Mouse (Mus musculus) erythroblast, adult 5-6 weeks (primary cell): ENCODE measurements at regions not wholly inside any gene's neighbourhood (a gene's known extent, or its start where the extent isn't known, plus 50 kb on each side); places are given as distances from the start of the nearest gene placed in this dataset.
"Not testable (repeated sequence)": the region's sequence is repeated elsewhere in the genome, so short reads cannot be mapped to it uniquely, and the experiment has no call there.

Experiments used
- ATAC-seq: replicated peaks from 2 replicates; pipeline ENCODE4 v1.8.0; 2016; ENCODE audit warnings: moderate number of reproducible peaks, mild to moderate bottlenecking, moderate TSS enrichment, inconsistent platforms; ENCODE audit not compliant: poor library complexity, low FRiP score, severe bottlenecking

DNA sequence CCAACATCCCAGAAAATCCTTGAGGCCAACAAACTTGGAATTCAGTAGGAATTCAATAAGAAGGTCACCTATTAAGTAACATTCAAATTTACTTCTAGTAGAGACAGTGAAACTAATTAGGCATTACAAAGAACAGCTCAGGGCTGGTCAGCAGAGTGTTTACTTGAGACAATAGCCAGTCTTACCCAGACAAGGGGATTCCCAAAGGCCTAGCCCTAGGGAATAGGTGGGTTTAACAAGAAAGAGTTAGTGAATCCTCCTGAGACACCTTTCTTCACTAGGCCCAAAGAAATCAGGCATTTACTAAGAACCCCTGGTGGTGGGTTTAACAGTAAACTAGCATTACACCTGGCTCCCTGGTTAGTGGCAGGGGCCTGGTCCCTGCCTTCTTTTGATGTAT is 597.7 kb upstream of the Cdh9 start:
- ATAC-seq: no peak

- ATAC-seq: no peak
Measured at GRCm38 (mm10) chr15:16158164-16158563, 570.4 kb upstream of the Cdh9 start.

DNA sequence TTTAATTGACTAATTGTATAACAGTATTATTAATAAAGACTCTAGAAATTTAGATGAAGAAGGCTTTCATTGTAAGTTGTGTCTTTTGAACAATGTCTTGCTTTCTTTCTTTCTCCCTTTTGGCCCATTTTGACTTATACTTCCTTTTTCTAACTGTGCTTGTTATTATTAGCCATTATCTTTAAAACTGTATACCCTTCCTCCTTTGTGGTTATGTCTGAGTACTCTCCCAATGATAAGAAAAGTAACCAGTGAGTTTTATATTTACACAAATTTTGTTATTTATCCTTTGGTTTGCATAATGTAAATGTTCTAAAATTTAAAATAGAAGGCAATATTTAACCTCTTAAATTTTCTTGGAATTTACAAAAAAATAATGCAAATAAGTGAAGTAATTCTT is 564.6 kb upstream of the Cdh9 start:
- ATAC-seq: no peak

DNA sequence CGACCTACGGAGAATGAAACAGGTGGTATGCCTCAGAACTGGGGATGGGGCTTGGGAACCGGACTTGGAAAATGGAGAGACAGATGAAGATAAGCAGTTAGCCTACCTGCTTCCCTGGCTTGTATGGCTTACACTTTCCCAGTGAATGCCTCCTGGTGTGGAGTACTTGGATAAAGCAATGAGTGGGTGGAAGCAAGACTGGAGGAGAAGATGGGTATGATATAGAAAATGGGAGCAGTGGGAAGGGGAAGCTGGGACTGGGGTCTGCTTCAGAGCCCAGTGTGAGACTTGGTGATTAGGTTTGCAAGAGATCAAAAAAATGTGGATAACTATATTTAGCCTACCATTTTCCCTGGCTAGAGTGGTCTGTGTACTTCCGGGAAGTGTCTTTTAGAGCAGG is 515.2 kb upstream of the Cdh9 start:
- ATAC-seq: no peak

DNA sequence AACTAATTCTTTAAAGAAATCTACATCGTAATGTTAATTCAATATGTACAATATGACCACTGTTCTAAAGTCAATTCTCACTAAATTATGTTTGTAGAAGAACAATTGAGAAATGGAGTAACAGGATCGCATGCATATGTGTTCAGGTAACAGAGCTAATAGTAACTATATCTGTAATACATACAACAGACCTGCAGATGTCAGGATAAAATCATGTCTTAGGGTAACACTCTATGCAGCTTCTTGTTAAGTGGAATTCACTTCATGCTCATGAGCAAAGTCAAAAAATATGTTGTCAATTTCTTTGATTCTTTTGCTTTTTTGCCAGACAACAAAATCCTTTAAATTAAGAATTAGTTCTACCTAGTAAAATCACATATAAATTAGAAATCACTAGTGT is 506.9 kb upstream of the Cdh9 start:
- no peak for ATAC-seq

DNA sequence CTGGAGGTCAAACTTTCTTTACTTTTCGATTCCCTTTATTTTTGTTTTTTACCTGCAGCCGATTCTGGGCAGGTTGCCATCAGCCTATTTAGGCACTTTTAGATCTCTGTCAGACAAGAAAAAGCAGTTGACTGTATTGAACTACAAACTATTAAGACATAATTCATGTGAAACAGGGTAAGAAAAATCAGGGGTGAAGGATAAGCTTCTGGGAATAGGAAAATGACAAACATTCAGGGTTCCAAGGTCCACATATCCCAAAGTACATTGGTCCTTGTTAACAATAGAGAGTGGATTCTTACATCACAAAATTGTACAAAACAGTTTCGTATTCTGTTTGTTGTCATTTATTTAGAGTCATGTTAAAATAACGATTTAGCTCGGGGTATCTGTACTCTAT is 480.0 kb upstream of the Cdh9 start:
- no peak for ATAC-seq

DNA sequence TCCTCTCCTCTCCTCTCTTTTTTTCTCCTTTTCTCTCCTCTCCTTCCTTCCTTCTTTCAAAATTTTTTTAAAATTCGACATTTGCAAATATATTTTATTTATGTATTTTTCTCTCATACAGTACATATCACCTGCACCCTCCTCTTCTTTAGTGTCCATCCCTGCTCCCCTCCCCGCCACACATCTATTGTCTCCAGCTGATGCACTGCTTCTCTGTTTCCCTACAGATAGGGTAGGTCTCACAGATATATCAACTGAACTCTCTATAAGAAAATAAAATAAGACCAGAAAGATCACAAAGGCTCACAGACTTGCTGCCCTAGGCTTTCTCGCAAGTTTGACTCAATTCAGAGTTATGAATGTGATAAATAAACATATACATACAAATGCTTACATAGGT is 443.4 kb upstream of the Cdh9 start:
- ATAC-seq: no peak

DNA sequence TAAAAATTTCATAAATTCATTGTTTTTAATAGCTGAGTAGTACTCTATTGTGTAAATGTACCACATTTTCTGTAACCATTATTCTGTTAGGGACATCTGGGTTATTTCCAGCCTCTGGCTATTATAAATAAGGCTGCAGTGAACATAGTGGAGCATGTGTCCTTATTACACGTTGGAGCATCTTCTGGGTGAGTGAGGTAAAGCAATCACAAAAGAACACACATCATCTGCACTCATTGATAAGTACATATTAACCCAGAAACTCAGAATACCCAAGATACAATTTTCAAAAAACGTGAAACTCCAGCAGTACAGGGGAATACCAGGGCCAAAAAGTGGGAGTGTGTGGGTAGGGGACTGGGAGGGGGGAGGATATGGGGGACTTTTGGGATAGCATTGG is 434.0 kb upstream of the Cdh9 start:
- not testable (repeated sequence) for ATAC-seq

DNA sequence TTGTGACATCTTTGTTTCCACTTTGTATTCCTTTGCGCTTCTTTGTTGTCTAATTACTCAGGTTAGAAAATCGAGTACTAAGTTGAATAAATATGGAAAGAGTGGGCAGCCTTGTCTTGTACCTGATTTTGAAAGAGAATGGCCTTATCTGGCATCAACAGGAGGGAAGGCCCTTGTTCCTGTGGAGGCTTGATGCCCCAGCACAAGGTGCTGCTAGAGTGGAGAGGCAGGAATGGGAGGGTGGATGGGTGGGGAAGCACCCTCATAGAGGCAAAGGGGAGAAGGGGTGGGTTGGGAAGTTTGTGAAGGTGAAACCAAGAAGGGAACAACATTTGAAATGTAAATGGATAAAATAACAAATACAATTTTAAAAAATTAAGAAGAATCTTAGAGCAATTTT is 418.9 kb upstream of the Cdh9 start:
- ATAC-seq: no peak

GRCm38 (mm10) chr15:16311956-16312646 is 416.5 kb upstream of the Cdh9 start:
- peak; percentile 49; the same call in 1 of the 2 replicates for ATAC-seq

GRCm38 (mm10) chr15:16312721-16313120 is 415.8 kb upstream of the Cdh9 start:
- no peak for ATAC-seq

DNA sequence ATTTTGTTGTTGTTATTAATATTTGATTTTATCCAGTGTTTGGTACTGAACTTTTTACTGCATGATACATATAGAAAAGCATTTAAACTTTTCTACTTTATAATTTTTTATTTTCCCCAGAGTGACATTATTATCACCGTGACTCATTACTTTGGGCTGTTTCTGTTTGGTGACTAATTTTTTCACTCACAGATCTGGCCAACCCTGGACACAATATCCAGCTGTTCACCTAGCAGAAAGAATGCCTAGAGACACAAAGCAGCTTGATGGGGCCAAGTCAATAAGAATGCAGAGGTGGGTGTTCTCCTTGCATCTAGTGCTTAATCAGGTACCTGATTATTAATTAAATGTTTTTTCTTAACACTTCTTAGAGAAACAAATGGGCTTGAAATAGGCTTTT is 414.7 kb upstream of the Cdh9 start:
- ATAC-seq: no peak

DNA sequence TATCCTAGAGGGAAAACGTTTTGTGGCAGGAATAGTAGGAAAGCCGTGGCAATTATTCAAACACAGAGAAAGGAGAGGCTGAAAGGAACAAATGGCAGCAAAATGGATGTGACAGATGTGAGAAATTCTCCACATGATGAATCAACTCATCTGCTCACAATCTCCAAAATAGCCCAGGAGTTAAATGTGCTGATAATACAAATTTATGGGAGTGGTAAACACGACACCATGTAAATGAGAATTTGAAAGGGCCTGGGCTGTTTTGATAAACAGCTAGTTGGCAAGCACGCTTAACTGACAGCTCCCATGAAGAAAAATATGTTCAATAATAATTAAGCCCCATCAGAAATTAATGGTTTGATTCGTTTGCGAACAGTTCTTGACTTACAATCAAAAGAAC is 413.9 kb upstream of the Cdh9 start:
- peak; percentile 78 for ATAC-seq

DNA sequence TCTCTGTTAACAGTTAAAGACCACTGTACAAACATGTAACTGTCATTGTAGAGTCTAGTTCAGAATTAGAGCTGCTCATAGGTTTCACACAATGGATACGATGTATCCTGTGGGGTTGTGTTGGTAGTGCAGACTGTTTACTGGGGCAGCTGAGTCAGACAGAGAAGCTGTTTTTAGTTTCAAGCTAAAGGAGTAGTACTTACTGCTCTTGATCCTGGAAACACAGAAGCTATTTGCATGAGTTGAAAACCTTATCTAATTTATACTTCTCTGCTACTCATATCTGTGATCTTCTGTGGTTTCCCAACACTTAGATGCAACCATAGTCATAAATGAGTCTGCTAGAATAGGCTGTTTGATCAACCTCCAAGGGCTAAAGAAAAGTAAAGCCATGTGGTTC is 413.5 kb upstream of the Cdh9 start:
- peak; percentile 60 for ATAC-seq

DNA sequence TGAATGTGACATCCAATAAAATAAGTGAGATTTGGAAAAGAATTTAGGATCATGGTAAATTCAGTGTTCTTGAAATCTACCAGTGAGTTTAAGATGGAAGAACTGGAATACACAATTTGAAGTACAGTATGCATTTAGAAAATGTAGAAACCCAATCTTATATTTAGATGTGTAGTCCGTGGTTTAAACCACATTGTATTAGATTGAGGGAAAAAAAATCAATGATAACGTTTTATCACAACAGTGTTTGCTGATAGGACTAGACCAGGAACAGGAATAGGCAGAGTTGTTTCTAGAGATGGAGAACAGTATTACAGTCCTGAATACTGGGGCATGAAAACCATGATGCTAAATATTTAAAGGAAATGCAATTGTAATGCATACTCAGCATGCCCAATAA is 402.2 kb upstream of the Cdh9 start:
- no peak for ATAC-seq
